Comparison of ENCODE assay signal across 15 mouse cellular contexts in genomic region chr16:38637085-38637484, GRCm38 (mm10).
DNase-seq lines count a peak whose midpoint lies in the region; ATAC-seq lines count a peak whose summit lies in the region.
"Had no signal": no experiment of that assay in that cellular context is flagged by ENCODE, and none has a peak within 500 bp of the region (broad histone marks: within the 10 kb centered on the region; RNA-seq: fewer than 3 reads in every experiment).

No protein-coding gene starts in this region.

- H3K4me3 ChIP-seq in heart, embryonic 10.5 days, result no peak overlapping the region
- H3K4me3 ChIP-seq in neural tube, embryonic 13.5 days, result no peak overlapping the region
- H3K4me3 ChIP-seq in neural tube, embryonic 15.5 days (replicated peaks), result no peak overlapping the region
- no peak overlapping the region for H3K4me3 ChIP-seq in embryonic facial prominence, embryonic 11.5 days (ENCODE audit: low read depth, low read length)
- H3K4me3 ChIP-seq in midbrain, embryonic 13.5 days (replicated peaks), result no peak overlapping the region
- H3K4me3 ChIP-seq: hindbrain, embryonic 13.5 days; limb, embryonic 12.5 days; midbrain, embryonic 10.5 days had no signal

- peaks cover 58% of the 10 kb centered on the region for H3K36me3 ChIP-seq in heart, embryonic 10.5 days
- H3K36me3 ChIP-seq in neural tube, embryonic 13.5 days, result no peaks in the 10 kb centered on the region
- no peaks in the 10 kb centered on the region for H3K36me3 ChIP-seq in neural tube, embryonic 15.5 days
- no peaks in the 10 kb centered on the region for H3K36me3 ChIP-seq in embryonic facial prominence, embryonic 11.5 days (replicated peaks; ENCODE audit: control insufficient read depth, insufficient read depth, low read depth, low read length)
- no peaks in the 10 kb centered on the region for H3K36me3 ChIP-seq in midbrain, embryonic 13.5 days
- H3K36me3 ChIP-seq: hindbrain, embryonic 13.5 days; limb, embryonic 12.5 days; midbrain, embryonic 10.5 days had no signal

- H3K27ac ChIP-seq in heart, embryonic 10.5 days, result no peak overlapping the region
- H3K27ac ChIP-seq in neural tube, embryonic 13.5 days (replicated peaks), result 0 out of 2 replicates have a peak overlapping the region, but pooled peaks have one; percentile 24
- H3K27ac ChIP-seq in neural tube, embryonic 15.5 days (replicated peaks), result no peak overlapping the region
- H3K27ac ChIP-seq in embryonic facial prominence, embryonic 11.5 days (replicated peaks; ENCODE audit: low read depth, low read length), result peak overlapping the region; percentile 61
- H3K27ac ChIP-seq in midbrain, embryonic 13.5 days, result no peak overlapping the region
- H3K27ac ChIP-seq: hindbrain, embryonic 13.5 days; limb, embryonic 12.5 days; midbrain, embryonic 10.5 days had no signal

- DNase-seq in cerebellum, postnatal 14 days, result peak; percentile 6 to 25
- DNase-seq in cerebellum, adult 8-10 months, result no peak
- DNase-seq in heart, postnatal 4 days, result peak; percentile 55
- no peak for DNase-seq in heart, embryonic 10.5 days (ENCODE audit: low spot score)
- DNase-seq in embryonic facial prominence, embryonic 11.5 days (ENCODE audit: low spot score), result no peak
- DNase-seq: gastrocnemius, postnatal 14 days; kidney, postnatal 14 days had no signal

- H3K9me3 ChIP-seq in heart, embryonic 10.5 days, result no peaks in the 10 kb centered on the region
- H3K9me3 ChIP-seq in neural tube, embryonic 13.5 days, result no peaks in the 10 kb centered on the region
- no peaks in the 10 kb centered on the region for H3K9me3 ChIP-seq in neural tube, embryonic 15.5 days (replicated peaks)
- H3K9me3 ChIP-seq in embryonic facial prominence, embryonic 11.5 days (replicated peaks; ENCODE audit: control insufficient read depth, low read length), result no peaks in the 10 kb centered on the region
- no peaks in the 10 kb centered on the region for H3K9me3 ChIP-seq in midbrain, embryonic 13.5 days
- H3K9me3 ChIP-seq: hindbrain, embryonic 13.5 days; limb, embryonic 12.5 days; midbrain, embryonic 10.5 days had no signal

- ATAC-seq in neural tube, embryonic 13.5 days (ENCODE audit: low read depth), result no peak
- ATAC-seq in neural tube, embryonic 15.5 days (ENCODE audit: low FRiP score), result no peak
- no peak for ATAC-seq in embryonic facial prominence, embryonic 11.5 days (replicated peaks; ENCODE audit: insufficient number of reproducible peaks, low FRiP score, low TSS enrichment, low read depth)
- no peak for ATAC-seq in midbrain, embryonic 13.5 days
- ATAC-seq: forebrain, embryonic 16.5 days; intestine, embryonic 16.5 days had no signal

- H3K4me1 ChIP-seq in heart, embryonic 10.5 days, result peaks cover 17% of the 10 kb centered on the region
- peaks cover 5% of the 10 kb centered on the region; the same call in 1 of the 2 replicates for H3K4me1 ChIP-seq in neural tube, embryonic 13.5 days (replicated peaks)
- H3K4me1 ChIP-seq in neural tube, embryonic 15.5 days, result no peaks in the 10 kb centered on the region; the same call in 1 of the 2 replicates
- H3K4me1 ChIP-seq in embryonic facial prominence, embryonic 11.5 days (ENCODE audit: control insufficient read depth, insufficient read depth, low read length), result no peaks in the 10 kb centered on the region
- H3K4me1 ChIP-seq in midbrain, embryonic 13.5 days (replicated peaks), result no peaks in the 10 kb centered on the region
- H3K4me1 ChIP-seq: hindbrain, embryonic 13.5 days; limb, embryonic 12.5 days; midbrain, embryonic 10.5 days had no signal

- H3K27me3 ChIP-seq in heart, embryonic 10.5 days (ENCODE audit: insufficient read depth, poor library complexity, severe bottlenecking), result no peaks in the 10 kb centered on the region
- no peaks in the 10 kb centered on the region for H3K27me3 ChIP-seq in neural tube, embryonic 13.5 days
- no peaks in the 10 kb centered on the region for H3K27me3 ChIP-seq in neural tube, embryonic 15.5 days (replicated peaks)
- no peaks in the 10 kb centered on the region for H3K27me3 ChIP-seq in embryonic facial prominence, embryonic 11.5 days (ENCODE audit: control insufficient read depth, insufficient read depth, low read length)
- H3K27me3 ChIP-seq in midbrain, embryonic 13.5 days, result no peaks in the 10 kb centered on the region
- H3K27me3 ChIP-seq: hindbrain, embryonic 13.5 days; limb, embryonic 12.5 days had no signal

- H3K4me2 ChIP-seq in neural tube, embryonic 13.5 days, result no peak overlapping the region
- H3K4me2 ChIP-seq in neural tube, embryonic 15.5 days, result no peak overlapping the region
- H3K4me2 ChIP-seq in embryonic facial prominence, embryonic 11.5 days (ENCODE audit: low read depth, low read length), result no peak overlapping the region
- no peak overlapping the region for H3K4me2 ChIP-seq in midbrain, embryonic 13.5 days (replicated peaks)
- H3K4me2 ChIP-seq: hindbrain, embryonic 13.5 days; limb, embryonic 12.5 days had no signal

- WGBS in heart, embryonic 10.5 days, result 74% methylated on average over 10 of the region's 10 CpGs
- WGBS in neural tube, embryonic 13.5 days, result 73% methylated on average over 10 of the region's 10 CpGs
- 75% methylated on average over 10 of the region's 10 CpGs for WGBS in neural tube, embryonic 15.5 days
- 49% methylated on average over 10 of the region's 10 CpGs for WGBS in embryonic facial prominence, embryonic 11.5 days
- 83% methylated on average over 10 of the region's 10 CpGs for WGBS in midbrain, embryonic 13.5 days

- H3K9ac ChIP-seq in neural tube, embryonic 13.5 days, result no peak overlapping the region
- no peak overlapping the region for H3K9ac ChIP-seq in neural tube, embryonic 15.5 days (replicated peaks)
- no peak overlapping the region for H3K9ac ChIP-seq in embryonic facial prominence, embryonic 11.5 days (replicated peaks; ENCODE audit: low read length)
- no peak overlapping the region for H3K9ac ChIP-seq in midbrain, embryonic 13.5 days (replicated peaks)
- H3K9ac ChIP-seq: hindbrain, embryonic 13.5 days; limb, embryonic 12.5 days had no signal

Comparison
In these comparisons a context has a peak if more than half of its experiments do, and no peak if none do; other contexts are left out.
1. DNase-seq: peak in cerebellum, postnatal 14 days (2 of 2) and heart, postnatal 4 days (single experiment); none in cerebellum, adult 8-10 months (single experiment), heart, embryonic 10.5 days (single experiment) and embryonic facial prominence, embryonic 11.5 days (single experiment).
2. H3K27ac ChIP-seq: peak in neural tube, embryonic 13.5 days (single experiment) and embryonic facial prominence, embryonic 11.5 days (single experiment); none in heart, embryonic 10.5 days (single experiment), neural tube, embryonic 15.5 days (single experiment) and midbrain, embryonic 13.5 days (single experiment).